Mouse (Mus musculus): Measurements from ENCODE around the gene Irf6.

- TF ChIP-seq EP300 (IDR thresholded peaks at IDR 0.05; ENCODE audit: low read depth) = no peak
- TF ChIP-seq CTCF (IDR thresholded peaks at IDR 0.05; ENCODE audit: low read depth) = no peak
These were observed 11.8 kb upstream of the Irf6 start for GRCm38 (mm10) chr1:193141118-193141517.

Measured in liver, embryonic 14.5 days (tissue).